Mouse (Mus musculus) hindbrain, embryonic 15.5 days (tissue): ENCODE results near the gene Tbxa2r. TPM values are rescaled to one million over a fixed set of nuclear protein-coding genes. Genes with fewer than 3 reads are reported as not detected.

Experiments used
- ATAC-seq: fragments of 200-750 bp; cut with Nextera tagmentation; 2 replicates; pipeline ENCODE4 v1.8.0; 2017; ENCODE audit warnings: low read depth, moderate number of reproducible peaks, moderate TSS enrichment; ENCODE audit not compliant: low FRiP score
- H3K27ac ChIP-seq: fragments of 300-500 bp; sonication (generic); replicated peaks from 2 replicates; pipeline ENCODE4 v1.5.1; 2015; ENCODE audit warnings: mild to moderate bottlenecking, inconsistent platforms
- H3K27me3 ChIP-seq: fragments of 300-500 bp; sonication (generic); 2 replicates; pipeline ENCODE4 v1.6.1; 2015; ENCODE audit warnings: control low read depth, inconsistent platforms
- H3K36me3 ChIP-seq: fragments of 300-500 bp; sonication (generic); 2 replicates; pipeline ENCODE4 v1.6.1; 2015; ENCODE audit warnings: control low read depth, inconsistent platforms
- H3K4me1 ChIP-seq: fragments of 300-500 bp; sonication (generic); replicated peaks from 2 replicates; pipeline ENCODE4 v1.6.1; 2015; ENCODE audit warnings: control low read depth, inconsistent platforms
- H3K4me2 ChIP-seq: fragments of 300-500 bp; sonication (generic); 2 replicates; pipeline ENCODE4 v1.6.1; 2015; ENCODE audit warnings: moderate library complexity, mild to moderate bottlenecking, inconsistent platforms
- H3K4me3 ChIP-seq: fragments of 300-500 bp; sonication (generic); 2 replicates; pipeline ENCODE4 v1.5.1; 2015; ENCODE audit warnings: mild to moderate bottlenecking, inconsistent platforms
- H3K9ac ChIP-seq: fragments of 300-500 bp; sonication (generic); 2 replicates; pipeline ENCODE4 v1.6.1; 2015; ENCODE audit warnings: inconsistent platforms
- H3K9me3 ChIP-seq: fragments of 300-500 bp; sonication (generic); 2 replicates; pipeline ENCODE4 v1.6.1; 2016; ENCODE audit warnings: control low read depth, inconsistent platforms
- WGBS: fragments of 180-500 bp; shearing (Covaris S2); methylation state at CpG from one replicate; pipeline ENCODE4 v1.1.7; 2015; 5-methylcytosine and 5-hydroxymethylcytosine counted together
- polyA plus RNA-seq: library from polyadenylated mRNA; unstranded; fragments of >200 nt; fragmentation: Nextera tagmentation; extraction: Ambion mirVana; gene quantifications from 2 replicates; pipeline ENCODE4 v1.2.1, GENCODE M21; 2015

Gene Tbxa2r
- polyA plus RNA-seq, 1 experiment from 2014 or later, result 5.2 TPM

DNA sequence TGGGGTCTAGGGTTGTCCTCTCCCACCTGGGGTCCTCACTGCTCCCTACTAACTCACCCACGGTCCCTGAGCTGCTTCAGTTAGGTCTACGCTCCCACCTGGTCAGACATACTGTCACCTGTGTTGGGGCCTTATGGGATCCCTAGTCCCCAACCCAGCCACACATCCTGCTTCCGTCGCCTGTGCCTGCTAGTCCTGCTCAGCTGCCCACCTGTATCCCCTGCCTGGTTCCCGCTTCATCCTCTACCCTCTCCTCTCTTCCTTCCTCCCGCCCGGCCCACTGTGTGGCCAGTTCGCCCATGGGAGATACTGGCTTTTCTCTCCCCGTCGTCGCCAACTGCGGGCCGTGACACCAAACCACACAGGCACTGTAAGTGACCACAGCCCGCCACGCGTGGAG is 12.9 kb upstream of the Tbxa2r start:
- H3K27me3 ChIP-seq, result no peaks in the 10 kb centered on the region
- peaks cover 14% of the 10 kb centered on the region for H3K4me1 ChIP-seq
- H3K9ac ChIP-seq, result no peak overlapping the region
- 94% methylated on average over 16 of the region's 16 CpGs for WGBS
- no peak overlapping the region for H3K4me3 ChIP-seq
- peaks cover 64% of the 10 kb centered on the region for H3K36me3 ChIP-seq
- ATAC-seq, result no peak
- H3K4me2 ChIP-seq, result no peak overlapping the region
- no peak overlapping the region for H3K27ac ChIP-seq
- no peaks in the 10 kb centered on the region for H3K9me3 ChIP-seq

DNA sequence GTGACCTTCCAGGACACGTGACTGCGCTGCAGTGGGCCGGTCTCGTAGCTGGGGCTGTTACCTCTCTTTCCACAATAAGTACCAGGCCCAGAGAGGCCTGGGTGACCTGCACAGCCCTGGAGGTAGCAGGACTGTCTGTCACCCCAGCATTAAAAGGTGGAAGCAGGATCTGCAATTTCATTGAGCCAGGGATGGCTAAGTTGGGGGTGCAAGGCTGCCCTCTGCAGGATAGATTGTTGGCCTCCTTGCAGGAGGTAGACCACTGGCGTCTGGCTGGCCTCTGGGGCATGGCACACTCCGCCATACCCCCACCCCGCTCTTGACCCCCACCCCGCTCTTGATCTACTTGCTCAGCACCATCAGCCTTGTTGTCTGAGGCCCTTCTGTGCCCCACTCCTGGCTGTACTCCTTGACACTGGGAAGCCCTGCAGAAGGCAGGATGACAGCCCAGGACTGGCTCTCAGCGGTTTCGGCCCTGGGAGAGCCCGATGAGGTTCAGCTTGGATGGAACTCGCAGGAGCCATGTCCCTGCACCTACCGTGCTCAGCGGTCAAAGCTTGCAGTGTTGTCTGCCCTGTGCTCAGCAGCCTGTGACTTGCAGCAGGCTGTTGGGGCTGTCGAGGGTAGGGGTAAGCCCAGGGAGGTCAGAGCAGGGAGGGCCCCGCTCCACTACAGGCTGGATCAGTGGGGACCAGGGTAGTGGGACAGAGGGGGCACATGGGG is 12.0 kb upstream of the Tbxa2r start:
- WGBS, result 43% methylated on average over 16 of the region's 16 CpGs
- ATAC-seq, result no peak
- peaks cover 56% of the 10 kb centered on the region for H3K36me3 ChIP-seq

GRCm38 (mm10) chr10:81317273-81317672 is 11.3 kb upstream of the Tbxa2r start:
- Histone ChIP-seq H3K27ac (no peak overlapping the region), H3K9me3 (no peaks in the 10 kb centered on the region), H3K27me3 (no peaks in the 10 kb centered on the region), H3K36me3 (peaks cover 48% of the 10 kb centered on the region), H3K9ac (no peak overlapping the region), H3K4me3 (0 out of 2 replicates have a peak overlapping the region, but pooled peaks have one; percentile 9), H3K4me1 (peaks cover 22% of the 10 kb centered on the region), H3K4me2 (peak overlapping the region; percentile 12; the same call in 1 of the 2 replicates)
- 19% methylated on average over 20 of the region's 20 CpGs for WGBS
- ATAC-seq, result no peak

More for the DNA sequence above, 12.0 kb upstream of the Tbxa2r start:
- 0 out of 2 replicates have a peak overlapping the region, but pooled peaks have one; percentile 9 for H3K4me3 ChIP-seq
- no peaks in the 10 kb centered on the region for H3K27me3 ChIP-seq
- no peak overlapping the region for H3K27ac ChIP-seq
- no peak overlapping the region for H3K9ac ChIP-seq
- H3K9me3 ChIP-seq, result no peaks in the 10 kb centered on the region
- peaks cover 14% of the 10 kb centered on the region for H3K4me1 ChIP-seq
- no peak overlapping the region for H3K4me2 ChIP-seq

GRCm38 (mm10) chr10:81318589-81319329 is 9.8 kb upstream of the Tbxa2r start:
- H3K4me1 ChIP-seq, result peaks cover 25% of the 10 kb centered on the region
- H3K9me3 ChIP-seq, result no peaks in the 10 kb centered on the region
- WGBS, result 92% methylated on average over 13 of the region's 13 CpGs
- no peak overlapping the region for H3K4me2 ChIP-seq
- H3K4me3 ChIP-seq, result no peak overlapping the region
- no peaks in the 10 kb centered on the region for H3K27me3 ChIP-seq
- H3K9ac ChIP-seq, result no peak overlapping the region
- ATAC-seq, result no peak
- peaks cover 48% of the 10 kb centered on the region for H3K36me3 ChIP-seq
- H3K27ac ChIP-seq, result 0 out of 2 replicates have a peak overlapping the region, but pooled peaks have one; percentile 93

- peak overlapping the region; percentile 74 for H3K4me2 ChIP-seq
- H3K9ac ChIP-seq, result peak overlapping the region; percentile 42
- no peaks in the 10 kb centered on the region for H3K9me3 ChIP-seq
- H3K27ac ChIP-seq, result peak overlapping the region; percentile 93
- no peak for ATAC-seq
- H3K4me1 ChIP-seq, result peaks cover 25% of the 10 kb centered on the region
- 44% methylated on average over 8 of the region's 8 CpGs for WGBS
- no peaks in the 10 kb centered on the region for H3K27me3 ChIP-seq
- peak overlapping the region; percentile 83 for H3K4me3 ChIP-seq
- peaks cover 48% of the 10 kb centered on the region for H3K36me3 ChIP-seq
These were observed 9.2 kb upstream of the Tbxa2r start for GRCm38 (mm10) chr10:81319330-81319699.

DNA sequence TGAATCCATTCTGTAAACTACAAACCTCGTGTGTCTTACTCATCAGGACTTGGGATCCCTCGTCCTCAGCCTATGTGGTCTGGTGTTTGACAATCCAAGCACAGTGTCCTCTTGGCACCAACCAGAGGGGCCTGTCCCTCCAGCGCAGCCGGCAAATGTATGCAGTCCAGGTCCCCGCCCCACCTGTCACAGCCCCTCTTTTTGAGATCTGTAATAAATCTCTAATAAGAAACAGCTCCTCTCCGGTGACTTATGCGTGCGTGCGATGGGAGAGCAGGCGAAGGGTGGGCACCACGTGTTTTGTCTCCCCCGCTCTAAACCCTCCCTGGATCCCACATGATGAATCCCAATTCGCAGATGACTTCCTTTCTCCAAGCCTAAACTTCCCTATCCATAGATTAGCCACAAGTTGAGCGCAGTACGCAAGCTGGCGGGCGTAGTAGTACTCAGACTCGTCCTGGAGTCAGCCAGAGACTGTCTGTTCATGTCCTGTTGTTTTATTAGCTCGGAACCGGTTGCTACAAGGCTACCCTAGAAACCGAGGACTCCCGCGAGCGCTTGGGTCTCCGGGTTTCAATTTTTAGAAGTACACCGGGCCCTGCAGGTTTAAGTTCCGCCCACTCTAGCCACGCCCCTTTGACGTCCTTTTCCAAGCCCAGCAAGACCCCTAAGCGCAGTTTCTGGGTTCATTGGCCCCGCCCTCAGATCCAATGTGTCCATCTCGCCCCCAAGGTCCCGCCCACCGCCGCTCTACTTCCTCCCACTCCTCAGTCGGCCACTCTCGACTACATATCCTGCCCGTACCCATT is 8.6 kb upstream of the Tbxa2r start:
- Histone ChIP-seq H3K4me3 (peak overlapping the region; percentile 83), H3K36me3 (peaks cover 49% of the 10 kb centered on the region)
- under 1% methylated on average over 38 of the region's 38 CpGs for WGBS

GRCm38 (mm10) chr10:81320550-81321347 is 7.8 kb upstream of the Tbxa2r start, which contains the start of gene Cactin:
TSS of gene Cactin (plus strand) at chr10:81321103.
- ATAC-seq, result peak; percentile 96
- Histone ChIP-seq H3K9me3 (no peaks in the 10 kb centered on the region), H3K27me3 (no peaks in the 10 kb centered on the region), H3K4me2 (peak within 1 kb of the TSS; percentile 74), H3K36me3 (peaks cover 48% of the 10 kb centered on the region), H3K4me1 (peaks cover 25% of the 10 kb centered on the region), H3K9ac (peak within 1 kb of the TSS; percentile 79), H3K27ac (peak within 1 kb of the TSS; percentile 93), H3K4me3 (peak within 1 kb of the TSS; percentile 83)
- WGBS, result under 1% methylated on average over 68 of the region's 68 CpGs

More for the DNA sequence above, 8.6 kb upstream of the Tbxa2r start:
- peak overlapping the region; percentile 93 for H3K27ac ChIP-seq
- no peaks in the 10 kb centered on the region for H3K9me3 ChIP-seq
- no peaks in the 10 kb centered on the region for H3K27me3 ChIP-seq
- peak; percentile 35 for ATAC-seq
- H3K9ac ChIP-seq, result peak overlapping the region; percentile 42
- H3K4me2 ChIP-seq, result peak overlapping the region; percentile 74
- peaks cover 25% of the 10 kb centered on the region for H3K4me1 ChIP-seq

DNA sequence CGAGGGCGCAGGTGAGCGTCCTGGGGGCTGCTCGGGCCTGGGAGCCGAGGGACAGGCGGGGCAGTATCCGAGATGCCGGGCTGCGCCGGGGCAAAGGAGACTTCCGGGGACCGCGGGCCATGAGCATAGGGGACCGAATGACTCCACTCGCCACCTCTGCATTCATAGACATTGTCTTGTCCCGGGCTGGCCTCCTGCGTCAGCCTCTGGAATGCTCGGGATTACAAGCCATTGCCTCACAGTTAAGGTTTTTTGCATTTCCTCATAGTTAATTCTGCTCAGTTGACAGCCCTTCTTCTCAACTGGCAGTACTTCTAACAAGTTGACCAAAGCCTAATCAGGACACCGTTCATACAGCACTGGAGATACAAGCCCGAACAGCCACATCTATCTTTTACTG is 7.1 kb upstream of the Tbxa2r start:
- no peak for ATAC-seq
- H3K9ac ChIP-seq, result peak overlapping the region; percentile 79
- WGBS, result 3% methylated on average over 20 of the region's 20 CpGs
- H3K4me1 ChIP-seq, result peaks cover 25% of the 10 kb centered on the region
- no peaks in the 10 kb centered on the region for H3K9me3 ChIP-seq
- H3K27me3 ChIP-seq, result no peaks in the 10 kb centered on the region
- H3K36me3 ChIP-seq, result peaks cover 53% of the 10 kb centered on the region
- peak overlapping the region; percentile 93 for H3K27ac ChIP-seq
- H3K4me2 ChIP-seq, result peak overlapping the region; percentile 74
- H3K4me3 ChIP-seq, result peak overlapping the region; percentile 83

- Histone ChIP-seq H3K27me3 (no peaks in the 10 kb centered on the region), H3K4me3 (peak overlapping the region; percentile 83; the same call in 1 of the 2 replicates), H3K9ac (no peak overlapping the region), H3K4me2 (no peak overlapping the region), H3K27ac (no peak overlapping the region), H3K4me1 (peaks cover 25% of the 10 kb centered on the region), H3K9me3 (no peaks in the 10 kb centered on the region), H3K36me3 (peaks cover 58% of the 10 kb centered on the region)
- WGBS, result 91% methylated on average over 27 of the region's 27 CpGs
- no peak for ATAC-seq
These were observed 6.1 kb upstream of the Tbxa2r start for GRCm38 (mm10) chr10:81322444-81322843.

DNA sequence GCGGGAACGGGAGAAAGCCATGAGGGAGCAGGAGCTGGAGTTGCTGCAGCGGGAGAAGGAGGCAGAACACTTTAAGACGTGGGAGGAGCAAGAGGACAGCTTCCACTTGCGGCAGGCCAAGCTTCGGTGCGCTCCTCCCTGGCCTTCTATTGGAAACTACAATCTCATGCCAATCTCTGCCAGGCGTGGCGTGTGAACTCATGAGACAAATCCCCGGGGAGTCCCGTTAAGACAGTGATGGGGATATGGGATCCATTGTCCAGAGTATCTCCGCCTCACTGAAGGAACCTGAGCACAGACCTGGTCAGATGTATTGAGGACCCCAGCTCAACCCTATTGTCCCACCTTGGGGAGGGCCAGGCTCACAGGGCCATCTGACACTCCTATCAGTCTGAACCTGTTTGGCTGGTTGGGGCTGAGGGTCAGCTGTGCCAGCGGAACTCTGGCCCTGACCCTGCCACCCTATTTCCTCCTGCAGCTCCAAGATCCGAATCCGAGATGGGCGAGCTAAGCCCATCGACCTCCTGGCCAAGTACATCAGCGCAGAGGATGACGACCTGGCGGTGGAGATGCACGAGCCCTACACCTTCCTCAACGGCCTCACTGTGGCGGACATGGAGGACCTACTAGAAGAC is 5.3 kb upstream of the Tbxa2r start:
- peaks cover 50% of the 10 kb centered on the region for H3K36me3 ChIP-seq
- no peak overlapping the region for H3K4me2 ChIP-seq
- 94% methylated on average over 23 of the region's 23 CpGs for WGBS
- H3K4me1 ChIP-seq, result peaks cover 25% of the 10 kb centered on the region
- ATAC-seq, result no peak
- no peaks in the 10 kb centered on the region for H3K27me3 ChIP-seq
- H3K9me3 ChIP-seq, result no peaks in the 10 kb centered on the region
- no peak overlapping the region for H3K9ac ChIP-seq
- no peak overlapping the region for H3K27ac ChIP-seq
- no peak overlapping the region for H3K4me3 ChIP-seq
